Mouse (Mus musculus): ENCODE measurements around the gene Trip4. TPM values are rescaled to one million over a fixed set of nuclear protein-coding genes. Genes with fewer than 3 reads are reported as not detected.

Trip4 gene
- polyA plus RNA-seq, 1 experiment = 3.0 TPM

GRCm38 (mm10) chr9:65799770-65800169 lies 108.8 kb downstream of the Trip4 start:
- no peak for DNase-seq (ENCODE audit: low read depth in 1 of 2, low spot score in 2 of 2)
- 82% methylated on average over 4 of the region's 4 CpGs for WGBS
- no peaks in the 10 kb centered on the region for H3K4me1 ChIP-seq (ENCODE audit: control insufficient read depth, insufficient read depth, insufficient read length)
- no peaks in the 10 kb centered on the region for H3K36me3 ChIP-seq (ENCODE audit: control insufficient read depth, insufficient read depth, low read length)
- H3K27me3 ChIP-seq (ENCODE audit: control insufficient read depth, insufficient read depth, low read length) = no peaks in the 10 kb centered on the region
- TF ChIP-seq POLR2A (IDR thresholded peaks at IDR 0.05; ENCODE audit: low read depth, low read length) = no peak
- no peak for TF ChIP-seq CTCF (IDR thresholded peaks at IDR 0.05; ENCODE audit: extremely low read depth, insufficient read depth, insufficient read length, insufficient replicate concordance)
- no peak overlapping the region for H3K4me3 ChIP-seq (ENCODE audit: extremely low read depth, insufficient read depth, insufficient read length)
- no peak overlapping the region for H3K27ac ChIP-seq (ENCODE audit: insufficient read depth, low read length)

GRCm38 (mm10) chr9:65795651-65796050 lies 112.9 kb downstream of the Trip4 start:
- no peaks in the 10 kb centered on the region for H3K27me3 ChIP-seq (ENCODE audit: control insufficient read depth, insufficient read depth, low read length)
- no peaks in the 10 kb centered on the region for H3K4me1 ChIP-seq (ENCODE audit: control insufficient read depth, insufficient read depth, insufficient read length)
- H3K27ac ChIP-seq (ENCODE audit: insufficient read depth, low read length) = no peak overlapping the region
- TF ChIP-seq CTCF (IDR thresholded peaks at IDR 0.05; ENCODE audit: extremely low read depth, insufficient read depth, insufficient read length, insufficient replicate concordance) (no peak), POLR2A (IDR thresholded peaks at IDR 0.05; ENCODE audit: low read depth, low read length) (no peak)
- H3K36me3 ChIP-seq (ENCODE audit: control insufficient read depth, insufficient read depth, low read length) = no peaks in the 10 kb centered on the region
- WGBS = 89% methylated on average over 2 of the region's 2 CpGs
- H3K4me3 ChIP-seq (ENCODE audit: extremely low read depth, insufficient read depth, insufficient read length) = no peak overlapping the region
- DNase-seq (ENCODE audit: low read depth in 1 of 2, low spot score in 2 of 2) = no peak

- Histone ChIP-seq H3K36me3 (ENCODE audit: control insufficient read depth, insufficient read depth, low read length) (no peaks in the 10 kb centered on the region), H3K27me3 (ENCODE audit: control insufficient read depth, insufficient read depth, low read length) (no peaks in the 10 kb centered on the region), H3K27ac (ENCODE audit: insufficient read depth, low read length) (no peak overlapping the region), H3K4me3 (ENCODE audit: extremely low read depth, insufficient read depth, insufficient read length) (no peak overlapping the region), H3K4me1 (ENCODE audit: control insufficient read depth, insufficient read depth, insufficient read length) (no peaks in the 10 kb centered on the region)
- no peak for DNase-seq (ENCODE audit: low read depth in 1 of 2, low spot score in 2 of 2)
- 94% methylated on average over 7 of the region's 7 CpGs for WGBS
- TF ChIP-seq CTCF (IDR thresholded peaks at IDR 0.05; ENCODE audit: extremely low read depth, insufficient read depth, insufficient read length, insufficient replicate concordance) (no peak), POLR2A (IDR thresholded peaks at IDR 0.05; ENCODE audit: low read depth, low read length) (no peak)
Observed at GRCm38 (mm10) chr9:65794313-65794712, 114.3 kb downstream of the Trip4 start.

- WGBS = 84% methylated on average over 3 of the region's 3 CpGs
- no peaks in the 10 kb centered on the region for H3K4me1 ChIP-seq (ENCODE audit: control insufficient read depth, insufficient read depth, insufficient read length)
- TF ChIP-seq CTCF (IDR thresholded peaks at IDR 0.05; ENCODE audit: extremely low read depth, insufficient read depth, insufficient read length, insufficient replicate concordance) (no peak), POLR2A (IDR thresholded peaks at IDR 0.05; ENCODE audit: low read depth, low read length) (no peak)
- H3K4me3 ChIP-seq (ENCODE audit: extremely low read depth, insufficient read depth, insufficient read length) = no peak overlapping the region
- no peak overlapping the region for H3K27ac ChIP-seq (ENCODE audit: insufficient read depth, low read length)
- no peaks in the 10 kb centered on the region for H3K27me3 ChIP-seq (ENCODE audit: control insufficient read depth, insufficient read depth, low read length)
- no peak for DNase-seq (ENCODE audit: low read depth in 1 of 2, low spot score in 2 of 2)
- no peaks in the 10 kb centered on the region for H3K36me3 ChIP-seq (ENCODE audit: control insufficient read depth, insufficient read depth, low read length)
Observed at GRCm38 (mm10) chr9:65793506-65793905, 115.1 kb downstream of the Trip4 start.

GRCm38 (mm10) chr9:65793086-65793485 lies 115.5 kb downstream of the Trip4 start:
- Histone ChIP-seq H3K4me3 (ENCODE audit: extremely low read depth, insufficient read depth, insufficient read length) (no peak overlapping the region), H3K27ac (ENCODE audit: insufficient read depth, low read length) (no peak overlapping the region), H3K4me1 (ENCODE audit: control insufficient read depth, insufficient read depth, insufficient read length) (no peaks in the 10 kb centered on the region), H3K27me3 (ENCODE audit: control insufficient read depth, insufficient read depth, low read length) (no peaks in the 10 kb centered on the region), H3K36me3 (ENCODE audit: control insufficient read depth, insufficient read depth, low read length) (no peaks in the 10 kb centered on the region)
- no peak for DNase-seq (ENCODE audit: low read depth in 1 of 2, low spot score in 2 of 2)
- TF ChIP-seq CTCF (IDR thresholded peaks at IDR 0.05; ENCODE audit: extremely low read depth, insufficient read depth, insufficient read length, insufficient replicate concordance) (no peak), POLR2A (IDR thresholded peaks at IDR 0.05; ENCODE audit: low read depth, low read length) (no peak)
- WGBS = 87% methylated on average over 3 of the region's 3 CpGs

GRCm38 (mm10) chr9:65791846-65792245 lies 116.7 kb downstream of the Trip4 start:
- H3K4me1 ChIP-seq (ENCODE audit: control insufficient read depth, insufficient read depth, insufficient read length) = no peaks in the 10 kb centered on the region
- DNase-seq (ENCODE audit: low read depth in 1 of 2, low spot score in 2 of 2) = no peak
- TF ChIP-seq POLR2A (IDR thresholded peaks at IDR 0.05; ENCODE audit: low read depth, low read length) (no peak), CTCF (IDR thresholded peaks at IDR 0.05; ENCODE audit: extremely low read depth, insufficient read depth, insufficient read length, insufficient replicate concordance) (no peak)

GRCm38 (mm10) chr9:65791106-65791505 lies 117.5 kb downstream of the Trip4 start:
- WGBS = 86% methylated on average over 4 of the region's 4 CpGs
- TF ChIP-seq CTCF (IDR thresholded peaks at IDR 0.05; ENCODE audit: extremely low read depth, insufficient read depth, insufficient read length, insufficient replicate concordance) = no peak
- no peak for TF ChIP-seq POLR2A (IDR thresholded peaks at IDR 0.05; ENCODE audit: low read depth, low read length)
- H3K4me1 ChIP-seq (ENCODE audit: control insufficient read depth, insufficient read depth, insufficient read length) = no peaks in the 10 kb centered on the region
- H3K27ac ChIP-seq (ENCODE audit: insufficient read depth, low read length) = no peak overlapping the region
- no peak overlapping the region for H3K4me3 ChIP-seq (ENCODE audit: extremely low read depth, insufficient read depth, insufficient read length)
- no peaks in the 10 kb centered on the region for H3K27me3 ChIP-seq (ENCODE audit: control insufficient read depth, insufficient read depth, low read length)
- no peak for DNase-seq (ENCODE audit: low read depth in 1 of 2, low spot score in 2 of 2)
- H3K36me3 ChIP-seq (ENCODE audit: control insufficient read depth, insufficient read depth, low read length) = no peaks in the 10 kb centered on the region

More at GRCm38 (mm10) chr9:65791846-65792245, 116.7 kb downstream of the Trip4 start:
- no peaks in the 10 kb centered on the region for H3K36me3 ChIP-seq (ENCODE audit: control insufficient read depth, insufficient read depth, low read length)
- H3K4me3 ChIP-seq (ENCODE audit: extremely low read depth, insufficient read depth, insufficient read length) = no peak overlapping the region
- H3K27ac ChIP-seq (ENCODE audit: insufficient read depth, low read length) = no peak overlapping the region
- H3K27me3 ChIP-seq (ENCODE audit: control insufficient read depth, insufficient read depth, low read length) = no peaks in the 10 kb centered on the region

All from spleen, adult 2 months (tissue).